Mouse (Mus musculus) gastrocnemius, postnatal 10 days (tissue): Measurements from ENCODE around the gene T2. TPM values are rescaled to one million over a fixed set of nuclear protein-coding genes. Genes with fewer than 3 reads are reported as not detected.

Source experiments
- DNase-seq: peaks from one replicate; pipeline ENCODE4 v3.0.0; 2021; ENCODE audit warnings: mixed read lengths
- total RNA-seq, 2 experiments: library from RNA; stranded (reverse); gene quantifications; 2 replicates each; pipeline ENCODE4 v1.2.3; 2021

The T2 gene
- total RNA-seq, 2 experiments from 2014 or later, result not detected

GRCm38 (mm10) chr17:8420739-8421138 lies 64.9 kb downstream of the T2 start:
- DNase-seq, result no peak

DNA sequence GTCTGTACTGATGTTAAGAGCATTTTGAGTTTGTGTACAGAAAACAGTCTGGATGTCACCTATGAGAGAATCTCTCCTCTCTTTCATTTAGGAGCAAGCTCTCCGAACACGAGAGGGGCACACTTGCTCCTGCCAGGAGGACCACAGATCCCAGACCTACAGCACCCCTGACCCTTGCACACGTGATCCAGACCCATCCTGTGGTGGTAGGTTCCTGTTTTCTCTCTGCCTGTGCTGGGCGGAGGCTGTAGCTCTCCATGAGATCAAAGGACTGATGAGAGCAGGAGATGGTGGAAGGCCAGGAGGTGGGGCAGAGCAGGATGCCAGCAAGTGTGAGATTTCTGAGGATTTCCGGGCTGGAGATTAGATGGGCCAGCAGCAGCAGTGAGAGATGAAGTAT lies 65.7 kb downstream of the T2 start:
- DNase-seq, result no peak

DNA sequence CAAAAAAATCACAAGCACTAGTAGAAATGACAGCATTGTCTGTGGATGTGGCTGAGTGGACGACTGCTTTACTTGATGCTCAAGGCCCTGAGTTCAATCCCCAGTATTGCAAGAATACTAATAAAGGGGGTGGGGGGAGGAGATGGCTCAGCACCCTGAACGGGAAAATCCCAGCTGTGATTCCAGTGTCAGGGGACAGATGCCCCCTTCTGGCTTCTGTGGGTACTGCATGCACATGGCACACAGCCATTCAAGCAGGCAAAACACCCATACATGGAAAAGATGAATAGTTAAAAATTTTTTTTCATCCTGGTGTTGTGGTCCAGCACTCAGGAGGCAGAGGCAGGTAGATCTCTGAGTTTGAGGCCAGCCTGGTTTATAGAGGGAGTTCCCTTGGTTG lies 67.5 kb downstream of the T2 start:
- DNase-seq, result peak; percentile 45

DNA sequence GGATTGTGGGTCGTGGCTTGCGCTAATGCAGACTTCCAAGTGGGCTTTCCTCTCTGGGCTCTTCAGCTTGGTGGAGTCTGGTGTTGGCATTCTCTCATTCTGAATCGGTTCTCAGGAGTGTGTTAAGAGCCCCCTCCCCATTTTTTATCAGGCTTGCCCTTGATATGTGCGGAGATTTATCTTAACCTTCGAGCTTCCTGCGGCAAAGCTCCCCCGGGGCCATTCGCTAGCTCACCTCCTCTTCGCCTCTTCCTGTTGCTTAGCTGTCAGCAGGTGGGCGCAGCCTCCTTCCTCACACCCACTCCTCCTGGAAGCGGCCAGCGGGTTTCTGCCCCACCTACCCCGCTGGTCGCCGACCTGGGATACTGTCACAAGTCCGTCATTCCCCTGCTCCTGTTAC lies 73.6 kb downstream of the T2 start:
- DNase-seq, result no peak

- no peak for DNase-seq
Measured at GRCm38 (mm10) chr17:8429896-8430295, 74.1 kb downstream of the T2 start.

GRCm38 (mm10) chr17:8432179-8432800 lies 76.5 kb downstream of the T2 start:
- no peak for DNase-seq

DNA sequence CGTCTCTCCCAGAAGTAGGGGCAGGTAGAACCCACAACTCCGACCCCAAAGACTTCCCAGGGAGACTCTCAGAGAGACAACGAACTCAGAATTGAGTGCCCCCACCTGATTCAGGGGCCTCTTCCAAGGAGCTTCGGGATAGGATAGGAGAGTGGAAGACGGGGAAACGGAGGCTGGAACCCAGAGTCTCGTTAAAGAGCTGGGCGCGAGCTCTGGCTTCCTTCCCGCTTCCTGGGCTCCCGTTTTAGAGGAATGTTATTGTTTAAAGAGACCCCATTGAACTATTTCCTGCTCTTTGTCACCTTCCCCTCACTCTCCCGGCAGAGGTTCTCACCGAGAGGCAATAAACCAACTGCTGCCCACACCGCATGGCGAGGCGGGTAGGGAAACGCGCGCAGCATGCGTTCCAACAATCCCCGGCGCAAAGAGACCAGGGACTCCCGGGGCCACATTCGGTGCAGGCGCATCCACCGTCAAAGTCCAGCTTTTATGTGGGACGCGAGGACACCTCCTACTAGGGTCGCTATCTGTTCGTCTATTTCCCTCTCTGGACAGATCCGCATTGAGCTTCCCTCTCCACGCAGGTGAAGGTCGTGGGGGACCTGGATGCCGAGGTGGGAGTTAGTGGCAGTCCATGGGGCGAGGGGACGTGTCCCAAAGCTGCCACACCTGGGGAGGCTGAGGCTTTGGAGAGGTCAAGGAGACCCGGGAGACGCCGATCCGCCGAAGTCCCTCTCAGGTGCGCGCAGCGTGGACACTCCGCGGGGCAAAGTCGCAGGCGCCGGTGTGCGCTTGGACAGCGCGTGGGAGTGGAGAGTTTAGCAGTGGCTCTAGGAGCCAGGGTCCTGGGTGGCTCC lies 77.6 kb downstream of the T2 start:
- no peak for DNase-seq

DNA sequence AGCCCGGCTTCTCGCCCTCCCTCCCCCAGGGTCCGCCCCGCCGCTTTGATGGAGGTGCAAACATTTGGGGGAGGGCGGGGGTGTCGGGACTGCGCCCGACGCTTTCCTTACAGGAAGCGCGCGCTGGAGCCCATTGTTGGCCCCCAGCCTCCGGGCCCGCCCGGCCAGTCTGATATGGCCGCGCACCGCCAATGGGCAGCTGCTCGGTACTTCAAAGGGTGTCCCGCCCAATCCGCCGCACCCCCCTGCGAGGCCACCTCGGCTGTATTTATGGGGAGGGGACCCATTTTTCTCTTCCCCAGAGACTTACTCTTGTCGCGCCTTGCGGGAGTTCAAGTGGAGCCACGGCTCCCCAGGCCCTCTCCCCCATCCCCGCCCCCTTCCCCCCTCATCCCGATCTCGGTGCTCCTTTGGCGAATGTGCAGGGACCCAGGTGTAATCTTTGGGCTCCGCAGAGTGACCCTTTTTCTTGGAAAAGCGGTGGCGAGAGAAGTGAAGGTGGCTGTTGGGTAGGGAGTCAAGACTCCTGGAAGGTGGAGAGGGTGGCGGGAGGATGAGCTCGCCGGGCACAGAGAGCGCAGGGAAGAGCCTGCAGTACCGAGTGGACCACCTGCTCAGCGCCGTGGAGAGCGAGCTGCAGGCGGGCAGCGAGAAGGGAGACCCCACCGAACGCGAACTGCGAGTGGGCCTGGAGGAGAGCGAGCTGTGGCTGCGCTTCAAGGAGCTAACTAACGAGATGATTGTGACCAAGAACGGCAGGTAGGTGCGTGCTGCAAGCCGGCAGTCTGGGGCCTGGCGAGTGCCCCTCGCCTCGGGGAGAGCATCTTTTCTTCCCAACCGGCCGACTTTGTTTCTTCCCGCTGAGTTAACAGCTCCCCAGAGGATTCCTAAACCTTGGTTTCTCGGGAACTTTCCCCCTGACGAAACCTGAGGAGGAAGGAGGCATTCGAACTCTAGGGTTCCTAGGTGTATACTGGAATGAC lies 78.5 kb downstream of the T2 start, which contains the start of gene T:
Gene T (plus strand): TSS at position 446 of the 983 bp plus-strand sequence.
- DNase-seq, result no peak

GRCm38 (mm10) chr17:8436184-8436583 lies 80.4 kb downstream of the T2 start:
- DNase-seq, result no peak

GRCm38 (mm10) chr17:8444062-8444461 lies 88.3 kb downstream of the T2 start:
- no peak for DNase-seq

- DNase-seq, result peak; percentile 25
Measured at GRCm38 (mm10) chr17:8447676-8448192, 91.9 kb downstream of the T2 start.

DNA sequence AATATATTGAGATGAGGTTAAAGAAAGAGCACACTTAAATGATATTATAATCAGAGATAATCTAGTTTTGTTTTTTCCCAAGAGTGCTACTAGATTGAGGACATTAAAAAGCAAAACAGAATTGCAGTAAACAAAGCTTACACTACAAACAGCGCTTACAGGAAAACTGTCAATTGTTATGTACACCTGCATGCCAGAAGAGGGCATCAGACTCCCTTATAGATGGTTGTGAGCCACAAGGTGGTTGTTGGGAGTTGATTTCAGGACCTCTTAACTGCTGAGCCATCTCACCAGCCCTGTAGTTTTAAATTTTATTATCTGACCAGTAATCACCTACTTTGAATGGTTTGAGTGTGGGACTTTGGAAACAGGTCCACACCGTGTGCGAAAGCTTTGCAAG lies 92.5 kb downstream of the T2 start:
- DNase-seq, result no peak

DNA sequence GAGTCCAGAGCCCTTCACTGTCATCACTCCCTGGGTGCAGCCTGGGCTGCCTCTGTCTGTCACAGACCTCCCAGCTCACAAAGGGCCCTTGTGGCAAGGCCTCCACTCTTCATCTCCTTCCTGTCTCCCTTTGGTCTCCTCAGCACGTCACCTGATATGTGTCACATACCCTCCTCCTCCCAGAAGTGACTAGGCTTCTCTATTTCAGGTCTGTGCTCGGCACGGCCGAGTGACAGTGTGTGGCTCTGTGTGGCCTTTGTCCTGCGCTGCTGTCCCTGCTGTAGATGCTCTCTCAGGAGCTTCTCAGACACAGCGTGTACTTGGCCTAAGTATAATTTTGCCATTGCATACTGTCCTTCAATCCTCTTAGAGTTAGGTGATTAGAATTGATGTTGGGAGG lies 99.4 kb downstream of the T2 start:
- DNase-seq, result no peak

DNA sequence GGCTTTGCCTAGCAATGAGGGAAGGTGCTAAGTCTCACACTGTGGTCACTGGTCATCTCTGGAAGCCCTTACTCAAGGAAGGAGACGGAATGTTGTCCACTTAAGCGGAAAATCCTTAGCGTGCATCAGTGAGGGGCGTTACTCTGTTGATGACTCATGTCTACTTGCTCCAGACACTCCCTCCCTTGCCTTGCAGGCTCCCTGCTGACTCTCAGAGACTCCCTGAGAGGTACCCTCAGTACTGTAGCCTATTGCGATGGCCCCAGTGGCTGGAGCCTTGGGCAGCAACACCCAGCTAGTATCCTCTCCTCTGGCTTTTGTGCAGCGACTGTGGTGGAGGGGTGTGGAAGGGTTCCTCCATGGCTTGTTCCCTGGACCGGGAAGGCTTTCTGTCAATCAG lies 99.8 kb downstream of the T2 start:
- no peak for DNase-seq

DNA sequence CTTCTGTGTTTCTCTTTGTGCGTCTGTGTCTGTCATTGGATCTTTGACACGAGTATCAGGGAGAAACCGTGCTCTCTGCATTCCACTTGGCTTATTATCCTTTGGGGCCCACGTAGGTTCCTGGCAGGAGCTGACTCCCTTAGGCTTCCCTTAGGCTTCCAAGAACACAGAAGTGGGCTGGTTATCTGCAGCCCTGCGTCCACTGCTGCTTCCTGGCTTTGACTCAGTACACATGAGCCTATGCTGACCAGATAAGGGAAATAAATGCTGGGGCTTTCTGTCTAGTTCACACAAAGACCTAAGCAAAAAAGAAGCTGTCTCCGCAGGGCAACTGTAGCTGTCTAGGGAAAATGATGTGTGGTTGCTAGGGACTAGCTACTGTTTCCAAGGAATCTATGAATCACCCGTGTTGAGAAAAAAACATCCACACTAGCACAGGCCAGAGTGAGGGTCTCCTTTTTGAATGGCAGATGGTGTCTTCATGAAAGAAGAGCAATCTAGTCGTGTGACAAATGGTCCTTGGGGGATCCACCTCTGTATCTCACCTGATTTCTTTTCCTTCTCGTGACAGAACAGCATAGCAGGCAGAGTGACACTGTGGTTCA lies 101.2 kb downstream of the T2 start:
- no peak for DNase-seq

GRCm38 (mm10) chr17:8461568-8461967 lies 105.8 kb downstream of the T2 start:
- DNase-seq, result peak; percentile 53

DNA sequence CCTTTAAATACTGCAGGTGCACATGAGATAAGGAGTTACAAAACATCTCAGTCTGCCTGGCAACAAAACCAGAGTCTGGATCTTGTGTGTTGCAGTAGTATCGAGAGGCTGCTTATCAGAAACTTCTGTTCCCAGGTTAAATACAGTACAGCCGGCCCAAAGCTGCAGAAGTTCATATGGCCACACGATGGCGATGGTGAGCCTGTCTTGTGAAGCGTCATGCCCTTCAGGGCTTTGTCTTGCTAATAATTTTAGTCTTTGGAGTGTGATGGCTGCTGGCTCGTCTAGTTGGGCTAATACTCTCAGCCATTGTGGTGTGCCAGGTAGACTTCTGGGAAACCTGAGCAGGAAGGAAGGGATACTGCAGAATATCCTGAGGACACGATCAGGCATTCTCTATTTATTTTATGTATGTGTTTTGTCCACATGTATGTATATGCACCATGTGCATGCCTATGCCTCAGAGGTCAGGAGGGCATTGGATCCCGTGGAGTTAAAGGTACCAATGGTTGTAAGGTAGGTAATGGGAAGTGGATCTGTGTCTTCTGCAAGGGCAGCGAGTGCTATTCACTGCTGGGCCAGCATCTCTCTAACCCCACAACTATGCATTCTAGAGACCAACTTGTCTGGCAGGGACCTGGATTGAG lies 107.8 kb downstream of the T2 start:
- peak; percentile 56 for DNase-seq

DNA sequence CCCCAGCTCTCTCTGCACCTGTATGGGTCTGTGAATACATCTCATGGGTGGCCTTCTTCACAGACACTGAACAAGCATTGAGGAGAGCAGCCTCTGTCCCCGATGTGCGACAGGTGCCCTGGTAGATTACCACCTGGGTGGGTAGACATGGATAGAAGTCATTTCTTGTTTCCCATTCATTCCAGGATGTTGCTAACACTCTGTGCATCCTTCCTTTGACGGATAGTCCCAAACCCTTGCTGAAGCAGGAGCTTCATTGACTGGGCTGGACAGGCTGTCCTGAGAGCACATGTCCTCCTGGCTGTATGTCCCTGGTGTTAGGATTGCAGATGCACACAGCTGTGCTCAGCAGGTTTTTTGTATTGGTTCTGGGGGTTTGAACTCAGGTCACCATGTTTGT lies 112.0 kb downstream of the T2 start:
- no peak for DNase-seq

DNA sequence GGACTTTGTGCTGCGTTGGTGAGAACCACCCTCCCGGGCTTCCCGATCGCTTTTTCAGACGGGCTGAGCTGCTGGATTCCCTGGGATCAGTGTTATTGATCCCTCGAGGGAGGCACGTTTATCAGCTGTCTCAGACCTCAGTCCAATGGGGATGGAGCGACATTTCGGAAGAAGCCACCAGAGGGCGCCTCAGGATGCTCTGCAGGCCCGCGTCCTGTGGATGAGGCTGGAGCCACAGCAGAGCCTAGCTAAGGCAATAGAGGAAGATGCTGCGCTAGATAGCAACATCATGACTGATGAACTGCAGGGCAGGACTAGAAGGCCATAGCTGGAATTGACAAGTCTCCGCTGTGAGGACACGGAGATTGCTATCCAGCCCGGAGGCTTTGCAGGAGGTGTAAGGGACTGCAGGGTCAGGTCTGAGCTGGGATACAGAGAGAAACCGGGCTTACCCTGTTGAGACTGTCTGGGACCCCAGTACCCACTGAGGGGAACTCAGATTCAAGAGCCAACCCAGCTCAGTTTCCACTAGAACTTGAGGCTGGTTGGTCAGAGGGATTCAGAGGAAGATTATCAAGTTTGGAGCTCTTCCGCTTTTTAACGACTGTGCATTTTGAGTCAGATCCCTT lies 113.0 kb downstream of the T2 start:
- peak; percentile 90 for DNase-seq
